Mouse (Mus musculus) ES-Bruce4 (cell line): ENCODE measurements around the gene Nbl1. TPM values are rescaled to one million over a fixed set of nuclear protein-coding genes. Genes with fewer than 3 reads are reported as not detected.

Experiments
- H3K27ac ChIP-seq: 2 replicates; pipeline ENCODE4 v1.5.1; 2012; ENCODE audit warnings: low read length, inconsistent platforms; ENCODE audit not compliant: insufficient read depth
- H3K27me3 ChIP-seq: 2 replicates; pipeline ENCODE4 v1.6.1; 2012; ENCODE audit warnings: mild to moderate bottlenecking, low read length, inconsistent platforms; ENCODE audit not compliant: control insufficient read depth, poor library complexity, insufficient read depth, severe bottlenecking
- H3K36me3 ChIP-seq: 2 replicates; pipeline ENCODE4 v1.6.1; 2012; ENCODE audit warnings: inconsistent platforms, mild to moderate bottlenecking, low read length, moderate library complexity; ENCODE audit not compliant: control insufficient read depth, poor library complexity, insufficient read depth, severe bottlenecking
- H3K4me1 ChIP-seq: one replicate; pipeline ENCODE4 v1.8.1; 2011; ENCODE audit warnings: low read length; ENCODE audit not compliant: control insufficient read depth, insufficient read depth
- H3K4me3 ChIP-seq: 2 replicates; pipeline ENCODE4 v1.5.1; 2011; ENCODE audit warnings: low read depth, mild to moderate bottlenecking, low read length
- H3K9ac ChIP-seq: 2 replicates; pipeline ENCODE4 v1.6.1; 2012; ENCODE audit warnings: low read depth, mild to moderate bottlenecking, inconsistent platforms; ENCODE audit not compliant: poor library complexity, severe bottlenecking
- H3K9me3 ChIP-seq: replicated peaks from 2 replicates; pipeline ENCODE4 v1.6.1; 2012; ENCODE audit warnings: mild to moderate bottlenecking, low read length, inconsistent platforms; ENCODE audit not compliant: control insufficient read depth, poor library complexity, insufficient read depth, severe bottlenecking
- CTCF ChIP-seq: IDR thresholded peaks from one replicate; pipeline ENCODE4 v1.8.1; 2011; ENCODE audit warnings: low read depth, low read length
- EP300 ChIP-seq: IDR thresholded peaks from 2 replicates; pipeline ENCODE4 v1.6.1; 2011; ENCODE audit warnings: low read depth, low read length; ENCODE audit not compliant: insufficient read depth
- POLR2A ChIP-seq: IDR thresholded peaks from one replicate; pipeline ENCODE4 v1.8.1; 2011; ENCODE audit warnings: low read length; ENCODE audit not compliant: insufficient read depth
- polyA plus RNA-seq: library from polyadenylated mRNA; stranded (reverse); fragments of >200 nt; gene quantifications from 2 replicates; pipeline ENCODE4 v1.2.4, GENCODE M21; 2011; ENCODE audit warnings: low read depth; ENCODE audit not compliant: missing spikeins, insufficient read depth, insufficient read length

Nbl1 gene
- polyA plus RNA-seq, 1 experiment = 5.1 TPM

- Histone ChIP-seq H3K4me1 (no peaks in the 10 kb centered on the region), H3K9ac (no peak overlapping the region), H3K9me3 (no peaks in the 10 kb centered on the region), H3K27ac (no peak overlapping the region), H3K36me3 (no peaks in the 10 kb centered on the region), H3K4me3 (no peak overlapping the region), H3K27me3 (no peaks in the 10 kb centered on the region)
- TF ChIP-seq EP300 = no peak
- no peak for TF ChIP-seq POLR2A
- TF ChIP-seq CTCF = no peak
Measured at GRCm38 (mm10) chr4:139122557-139122956, 29.8 kb upstream of the Nbl1 start.

DNA sequence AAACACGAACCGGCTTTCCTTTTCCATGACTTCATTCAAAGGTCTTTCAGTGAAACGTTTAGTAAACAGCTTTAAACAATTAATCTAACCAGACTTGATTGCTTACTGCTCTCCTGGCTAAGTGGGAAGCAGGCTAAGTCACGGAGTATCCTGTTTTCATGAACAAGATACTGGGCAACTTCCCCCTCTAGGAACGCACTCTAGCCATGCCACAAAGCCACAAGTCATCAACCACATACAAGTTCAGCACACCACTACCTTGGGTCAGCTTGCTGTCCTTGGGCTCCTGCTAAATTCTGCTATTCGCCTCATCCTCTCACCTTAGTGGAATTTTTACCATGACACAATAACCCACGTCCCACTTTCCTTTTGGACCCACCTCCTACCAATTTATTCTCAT is 28.2 kb upstream of the Nbl1 start:
- Histone ChIP-seq H3K4me3 (no peak overlapping the region), H3K36me3 (no peaks in the 10 kb centered on the region), H3K27ac (no peak overlapping the region), H3K4me1 (no peaks in the 10 kb centered on the region), H3K27me3 (no peaks in the 10 kb centered on the region), H3K9me3 (no peaks in the 10 kb centered on the region), H3K9ac (no peak overlapping the region)
- TF ChIP-seq EP300 = no peak
- no peak for TF ChIP-seq CTCF
- TF ChIP-seq POLR2A = no peak

DNA sequence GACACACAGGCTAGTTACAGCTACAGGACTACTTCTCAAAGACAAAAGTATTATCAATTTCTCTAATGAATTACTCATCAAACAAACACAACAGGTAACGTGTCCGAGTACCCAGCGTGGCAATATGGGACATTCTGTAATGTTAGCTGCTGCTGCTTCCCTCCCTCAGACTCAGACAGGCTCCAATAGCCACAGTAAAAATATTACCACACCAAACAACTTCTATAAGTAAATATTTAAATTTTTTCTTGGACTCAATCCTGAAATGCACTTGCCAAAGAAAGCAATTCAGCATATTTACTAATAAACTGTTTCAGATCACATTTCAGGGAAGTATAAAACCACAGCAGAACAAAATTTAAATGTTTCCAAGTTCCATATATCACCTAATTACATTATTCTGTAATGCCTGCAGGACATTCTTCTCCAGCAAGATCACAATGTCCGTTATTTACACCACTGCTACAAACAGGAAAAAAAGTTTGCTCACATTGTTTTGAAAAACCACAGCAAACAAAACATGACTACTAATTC is 27.6 kb upstream of the Nbl1 start:
- Histone ChIP-seq H3K4me1 (no peaks in the 10 kb centered on the region), H3K27ac (no peak overlapping the region), H3K9me3 (no peaks in the 10 kb centered on the region), H3K9ac (no peak overlapping the region), H3K27me3 (no peaks in the 10 kb centered on the region), H3K4me3 (no peak overlapping the region), H3K36me3 (no peaks in the 10 kb centered on the region)
- TF ChIP-seq CTCF (no peak), POLR2A (no peak), EP300 (no peak)

GRCm38 (mm10) chr4:139116356-139117063 is 23.7 kb upstream of the Nbl1 start:
- Histone ChIP-seq H3K4me1 (no peaks in the 10 kb centered on the region), H3K9ac (no peak overlapping the region), H3K36me3 (no peaks in the 10 kb centered on the region), H3K9me3 (no peaks in the 10 kb centered on the region), H3K27me3 (no peaks in the 10 kb centered on the region), H3K27ac (no peak overlapping the region), H3K4me3 (no peak overlapping the region)
- TF ChIP-seq EP300 (no peak), POLR2A (no peak), CTCF (no peak)

GRCm38 (mm10) chr4:139115721-139116120 is 22.9 kb upstream of the Nbl1 start:
- Histone ChIP-seq H3K9me3 (no peaks in the 10 kb centered on the region), H3K4me1 (no peaks in the 10 kb centered on the region), H3K27me3 (no peaks in the 10 kb centered on the region), H3K4me3 (no peak overlapping the region), H3K36me3 (no peaks in the 10 kb centered on the region), H3K9ac (no peak overlapping the region), H3K27ac (no peak overlapping the region)
- no peak for TF ChIP-seq POLR2A
- TF ChIP-seq CTCF = peak; percentile 38

DNA sequence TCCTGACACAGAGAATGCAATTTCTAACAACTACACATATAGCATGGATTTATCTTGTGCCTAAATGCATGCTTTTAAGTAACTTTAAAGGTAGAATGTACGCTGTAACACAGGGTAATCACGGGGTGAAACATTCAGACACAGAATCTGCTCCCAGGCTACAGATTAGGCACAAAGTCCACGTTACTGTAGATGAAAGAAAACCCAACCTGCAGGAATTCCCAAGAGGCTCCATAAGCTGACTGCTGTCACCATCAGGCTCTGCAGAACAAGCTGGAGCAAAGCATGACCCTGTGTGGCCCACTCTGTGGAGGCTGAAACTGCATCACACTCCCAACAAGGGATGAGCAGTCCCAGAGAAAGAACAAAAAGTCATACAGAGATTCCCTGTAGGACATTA is 19.7 kb upstream of the Nbl1 start:
- H3K27ac ChIP-seq = no peak overlapping the region
- H3K27me3 ChIP-seq = no peaks in the 10 kb centered on the region
- H3K36me3 ChIP-seq = no peaks in the 10 kb centered on the region
- TF ChIP-seq CTCF (no peak), EP300 (no peak), POLR2A (no peak)
- no peak overlapping the region for H3K4me3 ChIP-seq
- H3K9ac ChIP-seq = no peak overlapping the region
- no peaks in the 10 kb centered on the region for H3K9me3 ChIP-seq
- H3K4me1 ChIP-seq = no peaks in the 10 kb centered on the region
